Mouse (Mus musculus): ENCODE measurements around the gene Stum.

Gene Stum

DNA sequence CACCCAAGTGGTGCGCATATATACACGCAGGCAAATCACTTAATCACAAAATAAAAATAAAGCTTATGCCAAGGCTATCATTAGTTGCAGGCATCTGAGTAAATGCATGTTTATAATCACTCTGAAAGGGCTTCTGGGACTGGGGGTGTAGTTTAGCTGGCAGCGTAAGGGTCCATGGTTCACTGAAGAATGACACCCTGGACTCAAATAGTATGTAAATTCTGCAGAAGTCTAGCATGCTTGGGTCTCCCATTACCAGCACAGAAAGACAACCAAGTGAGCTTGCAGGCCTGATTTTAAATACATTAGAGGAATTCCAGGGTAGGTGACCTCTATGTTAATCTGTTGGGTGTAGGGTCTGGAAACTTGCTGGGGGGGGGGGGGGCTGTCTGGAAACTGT lies 16.5 kb upstream of the Stum start:
- in situ Hi-C loops (cut with MboI, MseI): no loop called here

DNA sequence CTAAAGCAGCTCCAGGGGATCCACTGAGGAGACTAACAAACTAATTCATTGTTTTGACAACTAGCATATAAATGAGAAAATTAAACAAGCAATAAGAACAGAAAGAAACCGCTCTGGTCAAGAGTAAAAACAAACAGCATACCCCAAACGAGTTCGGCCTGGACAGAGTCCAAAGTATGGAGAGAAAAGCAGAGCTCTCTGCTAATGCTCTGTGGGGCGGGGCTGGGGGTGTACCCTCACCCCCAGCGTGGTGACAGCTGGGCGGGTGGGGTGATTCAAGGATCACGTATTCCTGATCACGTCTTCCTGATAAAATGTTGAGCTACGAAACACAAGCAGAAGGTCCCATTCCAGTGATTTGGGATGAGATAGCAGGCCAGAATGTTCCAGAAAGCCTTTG lies 9.5 kb upstream of the Stum start:
- in situ Hi-C loops (cut with MboI, MseI): no loop called here

DNA sequence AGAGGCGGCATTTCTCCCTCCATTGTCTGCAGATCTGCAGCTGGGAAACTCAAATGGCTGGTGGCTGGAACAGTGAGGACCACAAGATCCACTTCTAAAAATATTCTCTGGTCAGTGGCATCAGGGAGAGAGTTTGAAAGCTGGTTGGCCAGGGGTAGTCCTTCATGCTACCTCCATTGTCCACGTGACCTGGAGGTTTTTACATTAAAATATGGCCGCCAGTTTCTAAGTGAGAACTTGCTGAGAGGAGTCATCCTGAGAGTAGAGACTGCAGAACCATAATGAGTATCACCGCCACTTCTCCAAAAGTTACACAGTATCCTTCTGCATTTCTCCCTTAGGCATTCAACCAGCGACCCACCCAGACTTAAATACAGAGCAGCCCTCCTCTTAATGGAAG lies 2.0 kb upstream of the Stum start:
- in situ Hi-C loops (cut with MboI, MseI): no loop called here

DNA sequence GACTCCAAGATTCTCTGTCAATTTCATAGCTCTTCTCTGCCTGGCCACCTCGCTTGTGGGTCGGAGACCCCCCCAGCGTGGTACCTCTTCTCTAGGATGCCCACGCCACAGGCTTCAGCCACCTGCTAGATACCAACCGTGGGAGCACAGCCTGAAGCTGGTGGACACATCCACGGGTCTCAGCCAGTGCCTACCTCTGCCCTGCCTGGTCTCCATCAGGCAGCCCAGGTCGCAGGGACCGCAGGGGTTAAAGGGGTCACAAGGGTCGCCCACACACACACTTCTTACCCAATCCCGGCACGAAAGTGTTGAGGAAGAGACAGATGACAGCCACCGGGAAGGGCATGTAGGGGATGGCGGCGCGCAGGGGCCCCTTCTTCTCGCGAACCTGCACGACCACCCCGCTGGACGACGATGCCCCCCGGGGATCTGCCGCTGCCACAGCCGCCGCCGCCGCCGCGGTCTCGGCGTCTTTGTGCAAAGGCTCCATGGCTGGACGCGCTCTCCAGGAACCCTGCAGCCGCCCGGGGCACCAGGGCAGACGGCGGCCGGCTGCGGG lies 385 bp downstream of the Stum start:
- in situ Hi-C loops (cut with MboI, MseI): no loop called here

DNA sequence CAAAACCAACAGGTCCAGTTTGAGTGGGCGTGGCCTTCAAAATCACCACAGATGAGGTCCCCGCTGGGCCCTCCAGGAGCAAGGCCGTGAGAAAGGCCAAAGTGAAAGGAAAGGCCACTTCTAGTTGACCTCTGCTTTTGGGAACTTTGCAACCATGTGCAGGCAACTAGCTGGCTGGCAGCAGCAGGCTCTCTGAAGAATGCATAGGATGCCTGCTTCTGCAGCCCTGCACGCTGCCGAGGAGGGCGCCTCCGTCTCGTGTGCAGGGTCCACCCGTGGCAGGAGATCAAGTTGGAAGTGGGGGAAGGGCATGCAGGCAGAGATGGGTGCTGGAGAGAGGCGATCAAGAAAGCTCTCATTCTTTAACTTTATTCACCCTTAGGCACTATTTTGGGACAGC lies 1.3 kb downstream of the Stum start:
- in situ Hi-C loops (cut with MboI, MseI): no loop called here

DNA sequence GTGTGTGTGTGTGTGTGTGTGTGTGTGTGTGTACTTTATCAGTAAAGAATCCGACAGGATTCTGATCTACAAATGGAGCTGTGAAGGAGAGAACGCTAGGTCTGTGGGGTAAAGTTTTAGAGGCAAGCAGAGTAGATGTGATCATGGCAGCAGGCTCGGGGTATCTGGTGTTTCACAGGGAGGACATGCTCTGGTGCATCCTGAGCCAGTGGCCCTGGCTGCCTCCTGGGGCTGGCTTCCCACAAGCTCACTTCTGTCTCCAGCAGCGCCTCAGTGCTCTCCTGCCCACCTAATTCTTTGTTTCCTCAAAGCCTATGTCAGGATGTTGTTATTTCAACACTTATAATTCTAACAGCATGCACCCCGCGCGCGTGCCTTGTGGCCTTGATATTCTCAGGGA lies 2.0 kb downstream of the Stum start:
- in situ Hi-C loops (cut with MboI, MseI): no loop called here

DNA sequence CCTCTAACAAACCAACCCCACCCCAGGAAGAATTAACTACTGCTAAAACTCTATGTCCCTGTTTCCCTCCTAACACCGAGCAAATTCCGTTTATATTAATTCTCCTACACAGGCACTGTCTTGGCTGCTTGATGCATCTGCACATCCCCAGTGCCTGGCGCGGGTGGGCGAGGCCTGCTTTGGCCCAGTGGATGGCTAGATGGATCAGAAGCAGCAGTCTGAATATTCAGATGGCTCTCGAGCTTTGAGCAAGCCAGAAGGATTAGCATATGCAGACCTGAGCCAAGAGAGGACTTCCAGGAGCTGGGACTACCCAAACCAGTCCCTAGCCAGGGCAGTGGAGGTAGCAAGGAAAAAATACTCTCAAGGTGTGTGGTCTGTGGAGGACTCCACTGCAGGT lies 3.0 kb downstream of the Stum start:
- in situ Hi-C loops (cut with MboI, MseI): no loop called here

DNA sequence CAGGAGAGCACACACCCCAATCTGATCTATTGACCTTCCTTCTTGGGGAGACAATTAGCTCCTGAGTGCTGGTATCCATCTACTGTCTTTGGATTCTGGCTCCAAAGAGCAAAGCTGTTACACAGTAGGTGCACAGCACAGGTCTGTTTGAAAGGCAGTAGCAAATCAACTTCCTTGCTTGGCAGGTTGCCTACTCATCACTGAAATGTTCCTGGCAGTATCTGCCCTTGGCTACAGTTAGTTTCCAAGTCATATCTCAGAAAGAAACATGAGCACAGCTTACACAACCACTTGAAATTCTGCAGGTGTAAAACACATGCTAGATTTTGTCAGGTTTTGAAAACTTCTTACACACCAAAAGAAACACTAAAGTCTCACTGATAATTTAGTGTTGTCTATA lies 9.7 kb downstream of the Stum start:
- in situ Hi-C loops (cut with MboI, MseI): loop anchor here (5.0 kb wide), 1 partner anchor 36 kb away; no protein-coding TSS in a partner anchor

DNA sequence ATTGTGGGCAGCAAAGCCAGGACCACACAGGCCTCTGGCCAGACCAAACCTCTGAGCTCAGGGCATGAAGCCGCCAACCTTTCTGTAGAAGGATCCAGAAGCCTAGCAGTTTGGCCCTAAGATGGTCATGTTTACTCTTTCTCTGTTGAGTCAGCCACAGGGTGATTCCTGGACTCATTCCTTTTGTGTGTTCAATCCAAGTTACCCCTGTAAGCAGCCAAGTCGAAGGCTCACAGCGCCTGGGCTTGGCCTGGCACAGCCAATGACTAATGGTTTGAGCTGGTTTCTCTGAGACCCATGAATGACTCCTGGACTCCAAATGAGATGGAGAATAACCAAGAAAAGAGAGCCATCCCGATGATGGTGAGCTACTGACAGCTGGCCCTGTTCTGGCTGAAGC lies 15.3 kb downstream of the Stum start:
- in situ Hi-C loops (cut with MboI, MseI): loop anchor here (10.0 kb wide), 1 partner anchor 1067 kb away; no protein-coding TSS in a partner anchor

DNA sequence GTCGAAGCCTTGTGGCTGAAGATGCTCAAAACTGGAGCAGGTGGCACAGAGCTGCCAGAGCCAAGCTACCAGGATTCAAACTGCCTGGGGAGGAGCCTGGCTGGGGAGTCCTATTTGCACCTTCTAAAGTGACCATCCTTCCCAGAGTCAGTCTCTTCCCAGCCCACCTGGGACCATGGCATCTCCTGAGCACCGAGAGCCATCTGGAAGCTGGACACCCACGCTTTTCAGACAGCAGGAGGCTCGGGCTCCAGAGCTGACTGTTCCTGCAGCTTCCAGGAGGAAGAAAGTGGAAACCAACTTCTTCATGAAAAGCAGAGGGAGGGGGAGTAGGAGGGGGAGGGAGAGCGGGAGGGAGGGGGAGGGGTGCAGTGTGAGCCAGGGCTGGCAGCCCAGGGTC lies 17.7 kb downstream of the Stum start:
- in situ Hi-C loops (cut with MboI, MseI): loop anchor here (10.0 kb wide), 1 partner anchor 1069 kb away; no protein-coding TSS in a partner anchor

DNA sequence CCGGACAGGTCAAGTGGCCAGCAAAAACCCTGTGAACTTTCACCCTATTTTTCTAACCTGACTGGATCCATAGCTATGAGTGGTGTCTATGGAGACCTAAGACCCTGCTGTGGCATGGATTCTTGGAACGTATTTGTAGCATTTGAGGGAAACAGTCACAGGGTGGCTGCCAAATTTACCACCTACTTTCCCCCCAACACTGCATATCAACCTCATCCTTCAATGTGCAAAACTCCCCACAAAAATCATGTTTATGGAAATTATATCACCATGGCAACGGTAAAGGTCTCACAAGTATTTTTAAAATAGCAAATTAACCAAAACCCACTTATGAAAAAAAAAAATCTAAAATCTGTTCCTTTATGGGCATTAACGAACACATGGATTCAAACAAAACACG lies 18.9 kb downstream of the Stum start:
- in situ Hi-C loops (cut with MboI, MseI): loop anchor here (10.0 kb wide), 1 partner anchor 1070 kb away; no protein-coding TSS in a partner anchor

DNA sequence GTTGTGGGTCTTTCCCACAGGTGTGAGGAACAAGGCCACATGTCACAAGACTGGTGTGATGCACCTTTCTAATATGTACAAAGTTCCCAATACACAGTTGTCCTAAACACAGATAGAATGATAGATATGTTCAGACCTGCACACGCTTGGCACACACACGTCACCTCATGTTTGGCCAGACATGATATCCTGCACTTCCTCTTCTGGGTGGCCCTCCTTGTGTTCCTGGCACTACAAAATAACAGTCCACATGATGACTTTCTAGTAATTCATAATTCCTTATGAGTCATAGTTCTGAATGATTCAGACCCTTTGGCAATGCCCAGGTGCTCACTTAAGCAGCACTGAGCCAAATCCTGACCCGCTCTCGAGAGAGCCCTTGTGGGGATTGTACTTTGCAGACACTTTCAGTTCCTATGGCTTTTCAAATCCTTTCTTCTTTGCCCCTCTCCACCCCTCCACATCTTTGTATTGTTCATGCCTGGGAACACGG lies 20.3 kb downstream of the Stum start:
- in situ Hi-C loops (cut with MboI, MseI): loop anchor here (10.0 kb wide), 1 partner anchor 1072 kb away; no protein-coding TSS in a partner anchor

DNA sequence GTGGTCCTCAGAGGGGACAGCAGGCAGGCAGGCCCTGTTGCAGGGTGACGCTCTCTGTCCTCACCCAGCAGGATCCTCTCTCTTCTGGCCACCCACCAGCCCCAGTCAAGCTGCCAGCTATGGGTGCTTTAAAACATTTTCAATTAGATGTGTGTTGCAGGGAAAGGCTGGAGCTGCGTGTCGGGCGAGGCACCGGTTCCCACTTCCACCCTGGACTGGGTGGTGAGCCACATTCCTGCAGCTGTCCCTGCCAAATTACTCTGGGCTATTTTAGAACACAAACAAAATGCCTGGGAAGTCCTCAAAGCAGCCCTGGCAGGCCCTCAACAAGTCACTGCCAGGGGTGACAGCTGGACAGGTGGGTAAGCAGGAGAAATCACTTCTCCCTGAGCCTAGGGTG lies 20.9 kb downstream of the Stum start:
- in situ Hi-C loops (cut with MboI, MseI): loop anchor here (10.0 kb wide), 1 partner anchor 1072 kb away; no protein-coding TSS in a partner anchor

DNA sequence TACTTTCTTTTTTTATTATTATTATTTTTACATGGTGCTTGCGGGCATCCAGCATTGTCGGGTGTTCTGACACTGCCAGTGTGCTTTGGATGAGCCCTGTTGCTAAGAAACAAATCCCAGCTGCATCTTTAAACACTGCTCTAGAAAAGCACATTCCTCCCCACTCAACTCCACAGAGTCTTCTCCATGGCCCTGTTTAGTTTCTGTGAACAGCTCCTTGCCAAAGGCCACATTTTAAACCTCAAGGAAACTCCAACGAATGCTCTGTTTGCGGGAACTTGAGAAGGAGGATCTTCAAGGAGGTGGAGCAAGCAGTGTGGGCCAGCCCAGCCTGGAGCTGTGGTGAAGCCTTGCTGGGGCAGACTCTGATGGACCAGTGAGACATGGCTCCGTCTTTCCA lies 22.6 kb downstream of the Stum start:
- in situ Hi-C loops (cut with MboI, MseI): loop anchor here (10.0 kb wide), 1 partner anchor 1074 kb away; no protein-coding TSS in a partner anchor

DNA sequence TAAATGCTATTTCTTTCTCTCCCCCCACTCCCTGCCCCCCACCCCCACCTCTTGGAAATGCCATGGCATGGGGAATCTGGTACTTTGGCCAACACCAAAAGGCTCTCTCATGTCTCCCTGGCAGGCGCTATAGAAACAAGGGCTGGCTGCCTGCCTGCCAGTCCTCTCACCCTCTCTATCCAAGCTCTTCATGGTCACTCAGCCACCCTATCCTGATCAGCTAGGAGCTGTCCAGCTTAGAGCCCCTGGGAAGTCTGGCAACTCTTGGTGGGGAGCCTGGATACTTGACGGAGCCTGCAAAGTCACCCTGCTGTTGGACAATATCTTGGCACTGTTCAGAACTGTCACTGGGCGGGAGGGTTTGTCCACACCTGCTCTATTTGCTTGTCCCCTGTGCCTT lies 24.6 kb downstream of the Stum start:
- in situ Hi-C loops (cut with MboI, MseI): no loop called here

DNA sequence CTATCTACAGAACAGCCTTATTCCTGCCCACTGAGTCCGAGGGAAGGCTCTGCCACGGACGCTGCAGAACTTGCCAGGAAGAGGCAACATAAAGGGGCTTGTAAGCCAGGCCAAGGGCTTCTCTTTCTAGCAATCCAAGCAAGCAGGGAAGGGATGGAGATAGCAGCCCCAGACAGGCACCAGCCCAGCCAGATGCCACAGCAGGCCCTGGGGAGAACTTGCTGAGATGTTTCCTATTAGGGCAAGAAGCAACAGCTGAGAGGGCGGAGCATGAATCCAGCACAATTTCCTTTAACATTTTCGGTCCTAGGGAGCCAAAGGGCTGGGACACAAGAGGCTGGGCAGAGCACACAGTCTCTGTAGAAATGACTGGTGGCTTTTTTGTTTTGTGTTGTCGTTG lies 25.0 kb downstream of the Stum start:
- in situ Hi-C loops (cut with MboI, MseI): no loop called here

DNA sequence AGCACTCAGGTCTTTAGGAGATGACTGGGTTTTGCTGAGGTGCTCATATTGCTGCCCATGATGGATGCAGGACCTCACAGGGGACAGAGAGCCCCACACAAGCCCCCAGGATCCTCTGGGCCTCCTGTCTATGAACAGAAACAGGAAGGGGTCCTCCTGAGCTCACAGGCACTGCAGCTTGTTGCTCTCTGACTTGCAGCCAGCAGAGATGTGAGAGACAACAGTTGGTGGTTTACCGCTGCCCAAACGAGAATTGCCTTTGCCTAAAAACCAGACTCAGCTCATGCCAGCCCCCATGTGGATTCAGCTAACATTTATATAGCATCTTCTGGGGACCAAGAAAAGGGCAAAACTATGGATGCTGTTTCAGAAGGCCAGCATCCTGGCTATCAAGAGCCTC lies 33.7 kb downstream of the Stum start:
- in situ Hi-C loops (cut with MboI, MseI): no loop called here

DNA sequence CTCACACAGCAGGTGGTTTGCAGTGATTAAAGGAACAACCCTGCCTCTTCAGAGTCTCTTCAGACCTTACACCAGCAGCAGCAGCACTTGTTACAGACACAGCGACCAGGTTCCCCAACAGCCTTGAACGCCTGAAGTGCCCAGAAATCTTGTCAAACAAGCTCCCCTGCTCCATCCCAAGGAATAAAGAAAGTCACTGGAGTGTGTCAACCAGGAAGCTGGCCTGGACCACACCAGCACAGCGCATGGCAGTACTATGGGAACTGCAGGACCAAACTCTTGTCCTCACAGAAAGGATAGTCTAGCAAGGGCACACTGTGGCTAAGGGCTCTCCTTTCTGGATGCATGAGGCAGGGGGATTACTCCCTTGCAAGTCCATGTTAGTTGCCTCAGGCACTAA lies 38.9 kb downstream of the Stum start:
- in situ Hi-C loops (cut with MboI, MseI): no loop called here

DNA sequence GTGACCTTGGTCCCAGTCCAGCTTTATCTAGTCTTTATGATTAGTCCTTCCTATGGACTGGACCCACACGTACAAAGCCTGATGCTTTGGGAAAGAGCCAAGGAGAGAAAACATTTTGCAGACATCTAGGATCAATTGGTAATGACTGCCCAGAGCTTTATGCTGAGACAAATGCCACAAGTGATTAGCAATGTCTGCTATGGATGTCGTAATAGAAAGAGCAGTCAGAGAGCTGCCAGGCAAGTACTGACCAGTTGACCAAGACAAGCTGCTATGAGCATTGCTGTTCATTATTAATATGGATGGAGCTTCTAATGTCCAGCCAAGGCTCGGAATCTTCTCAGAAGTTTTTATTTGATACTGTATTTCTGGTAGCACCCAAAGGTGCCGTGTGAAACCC lies 43.8 kb downstream of the Stum start:
- in situ Hi-C loops (cut with MboI, MseI): loop anchor here (5.0 to 10.0 kb wide), 2 partner anchors 33 to 325 kb away; no protein-coding TSS in a partner anchor

DNA sequence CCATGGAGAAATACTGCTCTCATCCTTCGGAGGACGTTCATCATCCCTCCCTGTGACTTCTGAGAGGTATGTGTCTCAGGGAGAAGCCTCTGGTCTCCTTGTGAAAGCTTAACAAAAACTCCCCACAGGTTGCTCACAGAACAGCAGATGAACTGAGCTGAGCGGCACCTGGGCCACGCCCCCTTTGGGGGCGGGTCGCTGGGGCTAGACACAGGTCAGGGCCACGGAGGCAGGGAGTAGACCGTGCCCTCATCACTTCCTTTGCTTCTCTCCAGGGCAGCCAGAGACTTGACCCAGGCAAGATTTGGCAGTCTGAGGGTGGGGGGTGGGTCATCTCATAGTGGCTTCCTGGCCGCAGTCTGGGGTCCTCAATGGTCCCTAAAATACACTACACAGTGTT lies 48.4 kb downstream of the Stum start:
- in situ Hi-C loops (cut with MboI, MseI): loop anchor here (5.0 to 10.0 kb wide), 2 partner anchors 37 to 330 kb away; no protein-coding TSS in a partner anchor

DNA sequence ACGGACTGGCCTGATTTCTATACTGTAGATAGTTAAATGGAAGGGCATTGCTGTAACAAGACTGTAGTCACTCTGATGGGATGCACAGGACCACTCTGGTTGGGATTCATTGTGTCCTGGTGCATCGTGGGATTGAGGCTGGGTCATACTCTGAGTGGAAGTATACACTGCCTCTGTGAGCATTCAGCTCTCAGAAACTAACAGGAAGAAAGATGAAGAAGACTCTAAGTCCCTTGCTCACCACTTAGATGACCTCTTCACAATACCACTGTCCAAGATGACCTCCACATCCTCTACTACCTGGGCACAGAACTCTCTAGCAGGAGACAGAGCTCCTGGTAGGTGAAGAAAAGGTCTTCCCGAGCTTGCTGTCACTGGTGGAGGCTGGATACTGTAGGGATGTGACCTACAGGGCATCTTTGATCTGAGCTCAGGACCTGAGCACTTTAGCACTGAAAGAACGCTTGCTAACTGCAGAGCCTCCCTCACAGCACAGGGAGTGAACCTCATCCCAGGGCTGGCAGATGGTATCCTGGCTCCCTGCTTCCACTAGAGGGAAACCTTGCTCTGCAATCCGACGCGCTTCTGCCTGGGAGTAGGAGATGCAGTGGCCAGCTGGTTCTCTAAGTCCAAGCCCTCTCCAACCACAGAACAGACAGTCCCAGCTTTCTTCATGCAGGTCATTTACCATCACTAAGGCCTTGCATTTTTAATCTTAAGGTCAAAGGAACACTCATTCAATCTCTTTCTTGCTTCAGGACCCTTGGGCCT lies 49.3 kb downstream of the Stum start:
- in situ Hi-C loops (cut with MboI, MseI): loop anchor here (10.0 kb wide), 1 partner anchor 331 kb away; no protein-coding TSS in a partner anchor

DNA sequence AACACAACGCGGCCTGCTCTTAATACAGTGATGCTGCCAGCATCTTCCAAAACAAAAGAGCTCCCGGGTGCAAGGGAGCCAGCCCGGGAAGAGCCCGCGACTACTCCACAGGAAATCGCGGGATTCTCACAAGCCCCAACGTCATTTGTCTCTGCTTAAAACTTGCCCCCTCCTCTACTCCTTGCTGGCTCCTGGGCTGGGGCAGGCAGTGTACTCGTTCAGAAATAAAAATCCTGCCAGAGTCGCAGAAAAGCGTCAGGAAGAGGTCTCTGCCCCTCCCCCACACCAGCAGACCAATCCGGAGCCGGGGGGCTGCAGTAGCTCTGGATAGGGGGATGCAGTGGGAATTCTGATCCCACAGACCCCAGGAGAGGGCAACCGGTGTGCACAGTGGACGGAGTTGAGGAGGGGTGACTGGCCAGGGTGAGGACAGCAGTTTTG lies 50.2 kb downstream of the Stum start:
- in situ Hi-C loops (cut with MboI, MseI): loop anchor here (10.0 kb wide), 1 partner anchor 332 kb away; no protein-coding TSS in a partner anchor

DNA sequence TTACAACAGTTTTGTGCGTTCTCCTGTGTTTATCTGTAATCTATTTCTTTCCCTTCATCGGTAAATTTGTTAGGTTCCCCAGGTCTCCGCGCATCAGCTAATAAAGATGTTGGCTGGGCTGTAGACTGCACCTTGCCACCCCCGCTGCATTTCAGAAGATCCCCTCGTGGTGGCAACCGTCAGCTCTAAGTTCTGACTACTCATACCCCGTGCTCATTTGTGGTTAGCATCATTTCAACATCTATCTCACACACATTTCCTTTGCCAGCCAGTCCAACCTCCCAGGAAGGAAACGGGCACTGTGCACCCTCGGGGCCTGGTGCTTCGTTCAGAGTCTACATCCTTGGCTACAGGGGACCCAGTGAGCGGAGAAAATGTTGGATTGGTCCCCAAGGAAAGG lies 51.5 kb downstream of the Stum start:
- in situ Hi-C loops (cut with MboI, MseI): loop anchor here (10.0 kb wide), 1 partner anchor 333 kb away; no protein-coding TSS in a partner anchor
